Mouse (Mus musculus): ENCODE results near the gene Prr36.

DNA sequence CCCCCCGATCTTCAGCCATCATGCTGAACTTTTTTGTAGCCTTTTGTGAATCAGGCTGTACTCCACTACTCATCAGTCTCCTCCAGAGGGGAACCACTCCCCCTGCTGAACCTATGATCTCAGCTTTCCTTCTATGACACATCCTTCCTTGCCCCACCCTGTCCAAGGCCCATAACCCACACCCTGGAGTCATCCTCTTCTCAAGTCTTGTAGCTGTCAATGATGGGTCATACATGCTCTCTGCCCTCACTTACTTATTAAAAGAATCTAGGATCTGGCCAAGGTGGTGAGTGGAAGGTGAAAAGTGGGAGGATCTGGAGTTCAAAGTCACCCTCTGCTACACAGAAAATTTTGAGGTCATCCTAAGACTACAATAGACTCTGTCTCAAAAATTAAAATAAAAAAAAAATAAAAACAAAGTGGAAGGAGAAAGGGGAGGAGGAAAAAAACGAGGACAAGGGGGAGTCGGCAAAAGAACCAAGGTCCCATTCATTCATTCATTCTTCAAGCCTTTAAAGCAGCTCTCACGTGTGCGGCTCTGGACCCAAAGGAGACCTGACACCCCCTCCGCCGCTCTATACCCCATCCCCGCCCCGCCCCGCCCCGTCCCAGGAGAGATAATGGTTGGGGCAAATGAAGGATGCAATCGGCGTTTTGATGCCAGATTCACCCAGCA is 51.9 kb downstream of the Prr36 start:
- TF ChIP-seq CTCF (IDR thresholded peaks at IDR 0.05; ENCODE audit: low read depth) (no peak), EP300 (IDR thresholded peaks at IDR 0.05; ENCODE audit: low read depth) (no peak)
